Mouse (Mus musculus): ENCODE measurements at regions not wholly inside any gene's neighbourhood (a gene's known extent, or its start where the extent isn't known, plus 50 kb on each side); places are given as distances from the start of the nearest gene placed in this dataset.

GRCm38 (mm10) chr13:84514981-84515510 is 292.9 kb downstream of the Tmem161b start:
- Histone ChIP-seq H3K27ac (ENCODE audit: low read length) (no peak overlapping the region), H3K36me3 (ENCODE audit: control insufficient read depth, insufficient read depth, low read length) (no peaks in the 10 kb centered on the region), H3K4me3 (ENCODE audit: low read length) (no peak overlapping the region), H3K9me3 (ENCODE audit: control insufficient read depth, low read length) (no peaks in the 10 kb centered on the region), H3K9ac (ENCODE audit: low read depth, low read length) (no peak overlapping the region), H3K4me2 (ENCODE audit: low read depth, low read length) (no peak overlapping the region), H3K27me3 (replicated peaks; ENCODE audit: control insufficient read depth, insufficient read depth, low read length) (no peaks in the 10 kb centered on the region), H3K4me1 (ENCODE audit: control insufficient read depth, insufficient read depth, low read length) (no peaks in the 10 kb centered on the region)
- WGBS, result 36% methylated on average over 2 of the region's 2 CpGs
- ATAC-seq, result peak; percentile 62

Measured in intestine, embryonic 16.5 days (tissue).